ENCODE assay signal across 32 mouse cellular contexts in genomic region chr2:125134113-125134512, GRCm38 (mm10). TPM values are rescaled to one million over a fixed set of nuclear protein-coding genes. Genes with fewer than 3 reads are reported as not detected.
A peak's percentile ranks its signal among the peaks of the same experiment; 100 is the strongest.
DNase-seq lines count a peak whose midpoint lies in the region; ATAC-seq and TF ChIP-seq lines count a peak whose summit lies in the region.
"Had no signal": no experiment of that assay in that cellular context is flagged by ENCODE, and none has a peak within 500 bp of the region (broad histone marks: within the 10 kb centered on the region; RNA-seq: fewer than 3 reads in every experiment).

No protein-coding gene starts in this region.

- no peak overlapping the region for H3K4me2 ChIP-seq in midbrain, embryonic 11.5 days
- no peak overlapping the region for H3K4me2 ChIP-seq in midbrain, embryonic 16.5 days (ENCODE audit: low read length)
- H3K4me2 ChIP-seq: embryonic facial prominence, embryonic 13.5 days; forebrain, embryonic 13.5 days; heart, embryonic 13.5 days; hindbrain, embryonic 14.5 days had no signal

- H3K9ac ChIP-seq in midbrain, embryonic 11.5 days (ENCODE audit: low read length): no peak overlapping the region
- H3K9ac ChIP-seq in midbrain, embryonic 16.5 days (ENCODE audit: low read depth, low read length): no peak overlapping the region
- no peak overlapping the region for H3K9ac ChIP-seq in ES-Bruce4 (ENCODE audit: low read depth, poor library complexity, severe bottlenecking)
- H3K9ac ChIP-seq: embryonic facial prominence, embryonic 13.5 days; forebrain, embryonic 13.5 days; heart, embryonic 13.5 days; hindbrain, embryonic 14.5 days had no signal

- WGBS in midbrain, embryonic 11.5 days: 20% methylated on average over 4 of the region's 4 CpGs
- whole genome bisulfite sequencing in midbrain, embryonic 16.5 days: 25% methylated on average over 4 of the region's 4 CpGs
- WGBS in cerebellum, adult 2 months: 59% methylated on average over 4 of the region's 4 CpGs

- H3ac ChIP-seq in C2C12 (ENCODE audit: control insufficient read depth, insufficient read length, low read depth): no peak overlapping the region

- TF ChIP-seq EP300 in ES-Bruce4 (IDR thresholded peaks at IDR 0.05; ENCODE audit: insufficient read depth, low read depth, low read length): 0 out of 2 replicates have a peak, but pooled peaks have one; percentile 43

- H3K27ac ChIP-seq in midbrain, embryonic 11.5 days (ENCODE audit: low read depth, low read length): no peak overlapping the region
- no peak overlapping the region for H3K27ac ChIP-seq in midbrain, embryonic 16.5 days (ENCODE audit: low read length)
- no peak overlapping the region for H3K27ac ChIP-seq in ES-Bruce4 (ENCODE audit: insufficient read depth, low read length)
- no peak overlapping the region for H3K27ac ChIP-seq in cerebellum, adult 2 months (ENCODE audit: insufficient read depth, low read length)
- H3K27ac ChIP-seq: embryonic facial prominence, embryonic 13.5 days; forebrain, embryonic 10.5 days; forebrain, embryonic 13.5 days; heart, embryonic 13.5 days; hindbrain, embryonic 14.5 days; hindbrain, postnatal 0 days had no signal

- no peaks in the 10 kb centered on the region for H3K79me2 ChIP-seq in C2C12 (ENCODE audit: control insufficient read depth, insufficient read depth)

- H3K4me1 ChIP-seq in midbrain, embryonic 11.5 days (ENCODE audit: control insufficient read depth, insufficient read depth, low read length): peaks cover 2% of the 10 kb centered on the region; the same call in 1 of the 2 replicates
- peaks cover 3% of the 10 kb centered on the region; the same call in 1 of the 2 replicates for H3K4me1 ChIP-seq in midbrain, embryonic 16.5 days (ENCODE audit: control insufficient read depth, insufficient read depth, low read length)
- H3K4me1 ChIP-seq in ES-Bruce4 (ENCODE audit: control insufficient read depth, insufficient read depth, low read length): peaks cover 3% of the 10 kb centered on the region
- H3K4me1 ChIP-seq in cerebellum, adult 2 months (ENCODE audit: control insufficient read depth, insufficient read depth, low read length): no peaks in the 10 kb centered on the region

- H3K36me3 ChIP-seq in midbrain, embryonic 11.5 days (ENCODE audit: control insufficient read depth, insufficient read depth, low read length): no peaks in the 10 kb centered on the region
- no peaks in the 10 kb centered on the region for H3K36me3 ChIP-seq in midbrain, embryonic 16.5 days (ENCODE audit: control insufficient read depth, insufficient read depth, low read length)
- no peaks in the 10 kb centered on the region for H3K36me3 ChIP-seq in C2C12 (ENCODE audit: control insufficient read depth, insufficient read depth)
- H3K36me3 ChIP-seq in ES-Bruce4 (ENCODE audit: control insufficient read depth, insufficient read depth, low read length, poor library complexity, severe bottlenecking): no peaks in the 10 kb centered on the region
- H3K36me3 ChIP-seq: embryonic facial prominence, embryonic 13.5 days; forebrain, embryonic 10.5 days; heart, embryonic 13.5 days had no signal

- no peaks in the 10 kb centered on the region for H3K27me3 ChIP-seq in midbrain, embryonic 11.5 days (ENCODE audit: control insufficient read depth, insufficient read depth, low read length)
- H3K27me3 ChIP-seq in midbrain, embryonic 16.5 days (ENCODE audit: control insufficient read depth, insufficient read depth, low read depth, low read length): no peaks in the 10 kb centered on the region
- H3K27me3 ChIP-seq in C2C12 (ENCODE audit: control insufficient read depth, insufficient read depth, insufficient read length) (no peaks in the 10 kb centered on the region), ES-Bruce4 (ENCODE audit: control insufficient read depth, insufficient read depth, low read length, poor library complexity, severe bottlenecking) (no peaks in the 10 kb centered on the region; the same call in 1 of the 2 replicates)
- no peaks in the 10 kb centered on the region for H3K27me3 ChIP-seq in cerebellum, adult 2 months (ENCODE audit: control insufficient read depth, insufficient read depth, low read length)
- H3K27me3 ChIP-seq: forebrain, embryonic 13.5 days had no signal

- no peak overlapping the region for H3K4me3 ChIP-seq in midbrain, embryonic 11.5 days (ENCODE audit: low read depth, low read length)
- no peak overlapping the region for H3K4me3 ChIP-seq in midbrain, embryonic 16.5 days (ENCODE audit: low read depth, low read length)
- no peak overlapping the region for H3K4me3 ChIP-seq in C2C12 (ENCODE audit: insufficient read depth, poor library complexity, severe bottlenecking)
- H3K4me3 ChIP-seq in ES-Bruce4 (ENCODE audit: low read depth, low read length): no peak overlapping the region
- no peak overlapping the region for H3K4me3 ChIP-seq in cerebellum, adult 2 months (replicated peaks; ENCODE audit: insufficient read depth, low read depth, low read length)
- H3K4me3 ChIP-seq: embryonic facial prominence, embryonic 13.5 days; forebrain, embryonic 10.5 days; forebrain, embryonic 13.5 days; heart, embryonic 13.5 days had no signal

- no peak for DNase-seq in midbrain, embryonic 11.5 days (ENCODE audit: low spot score, missing footprints)
- DNase-seq in ZHBTc4 (ENCODE audit: low read depth, low spot score): peak; percentile 46
- DNase-seq in cerebellum, adult 2 months: no peak
- DNase-seq: adrenal gland, postnatal 10 days; adrenal gland, postnatal 36 days; cerebellum, adult 18-20 months; cerebellum, adult 9-11 months; cerebellum, postnatal 25 days; gastrocnemius, postnatal 10 days; gastrocnemius, postnatal 36 days; heart, adult 18-20 months; heart, postnatal 14 days; heart, postnatal 4 days had no signal

- TF ChIP-seq POLR2A in ES-Bruce4 (IDR thresholded peaks at IDR 0.05; ENCODE audit: insufficient read depth, low read length): no peak
- TF ChIP-seq POLR2A in cerebellum, adult 2 months (IDR thresholded peaks at IDR 0.05; ENCODE audit: borderline replicate concordance, insufficient read depth, low read length): no peak

- TF ChIP-seq CTCF in C2C12 (IDR thresholded peaks at IDR 0.05; ENCODE audit: control insufficient read depth, insufficient read depth, insufficient read length): no peak
- TF ChIP-seq CTCF in ES-Bruce4 (IDR thresholded peaks at IDR 0.05; ENCODE audit: low read depth, low read length): no peak
- no peak for TF ChIP-seq CTCF in cerebellum, adult 2 months (IDR thresholded peaks at IDR 0.05; ENCODE audit: borderline replicate concordance, insufficient read depth, low read depth, low read length)

- H3K79me3 ChIP-seq in C2C12 (ENCODE audit: low read depth): no peaks in the 10 kb centered on the region

- H3K9me3 ChIP-seq in midbrain, embryonic 11.5 days (ENCODE audit: control insufficient read depth, low read length): no peaks in the 10 kb centered on the region
- no peaks in the 10 kb centered on the region for H3K9me3 ChIP-seq in midbrain, embryonic 16.5 days (replicated peaks; ENCODE audit: control insufficient read depth, low read length, poor library complexity, severe bottlenecking)
- no peaks in the 10 kb centered on the region for H3K9me3 ChIP-seq in ES-Bruce4 (replicated peaks; ENCODE audit: control insufficient read depth, insufficient read depth, low read length, poor library complexity, severe bottlenecking)
- H3K9me3 ChIP-seq: embryonic facial prominence, embryonic 13.5 days; forebrain, embryonic 10.5 days; forebrain, embryonic 13.5 days; heart, embryonic 13.5 days had no signal

- ATAC-seq in midbrain, embryonic 11.5 days (ENCODE audit: low FRiP score): peak; percentile 44; the same call in 1 of the 2 replicates
- ATAC-seq in midbrain, embryonic 16.5 days: no peak
- no peak for ATAC-seq in megakaryocyte, adult 5-6 weeks (ENCODE audit: poor library complexity, severe bottlenecking)
- ATAC-seq: forebrain, embryonic 13.5 days; forebrain, embryonic 16.5 days; hindbrain, postnatal 0 days; inflammation-experienced regulatory T-cells, adult 6 months; intestine, embryonic 16.5 days had no signal

TF ChIP-seq in C2C12, 6 proteins besides CTCF, POLR2A, EP300 and RAD21:
- TF ChIP-seq MYOD1 (IDR thresholded peaks at IDR 0.05; ENCODE audit: control insufficient read depth, insufficient read length, low read depth): peak; percentile 97
- TF ChIP-seq MAX (IDR thresholded peaks at IDR 0.05): no peak

RNA-seq across cellular contexts. Expression of gene Ctxn2, which starts 2.4 kb away (rescaled TPM):
- polyA plus RNA-seq in midbrain, embryonic 11.5 days (2014; fragmentation: Nextera tagmentation; extraction: Ambion mirVana): 0.15 and 0.36 TPM in 2 replicates
- 21.1 and 28.8 TPM in 2 replicates for polyA plus RNA-seq in midbrain, embryonic 16.5 days (2015; fragmentation: Nextera tagmentation; extraction: Ambion mirVana)
- not detected for polyA plus RNA-seq in C2C12 (2012; fragmentation: generic; extraction: Trizol)
- polyA plus RNA-seq in ES-Bruce4 (2011; ENCODE audit: insufficient read depth, insufficient read length, low read depth, missing spikeins): not detected in 2 replicates
- 7.6 and 11.2 TPM in 2 replicates for polyA plus RNA-seq in cerebellum, adult 2 months (2012; rRNA removed)
- not detected in 2 replicates for total RNA-seq in megakaryocyte, adult 5-6 weeks (2015)
- not detected in 2 replicates for total RNA-seq in megakaryocyte, adult 5-6 weeks (2017)
- total RNA-seq: adrenal gland, adult 18-20 months; adrenal gland, postnatal 36 days; common myeloid progenitor, adult 5-6 weeks; gastrocnemius, adult 18-20 months; gastrocnemius, postnatal 10 days; gastrocnemius, postnatal 36 days; heart, adult 18-20 months; heart, postnatal 14 days; heart, postnatal 4 days; MEL had no signal
- polyA plus RNA-seq: embryonic facial prominence, embryonic 13.5 days; forebrain, embryonic 10.5 days; heart, embryonic 13.5 days; heart, embryonic 16.5 days; hindbrain, embryonic 11.5 days; inflammation-experienced regulatory T-cells, adult 6 months had no signal

RNA-seq across cellular contexts. Expression of gene Myef2, which starts 10.7 kb away (rescaled TPM):
- 263 and 286 TPM in 2 replicates for polyA plus RNA-seq in midbrain, embryonic 11.5 days (2014; fragmentation: Nextera tagmentation; extraction: Ambion mirVana)
- polyA plus RNA-seq in midbrain, embryonic 16.5 days (2015; fragmentation: Nextera tagmentation; extraction: Ambion mirVana): 201 and 221 TPM in 2 replicates
- polyA plus RNA-seq in C2C12 (2012; fragmentation: generic; extraction: Trizol) (29.9 TPM), ES-Bruce4 (2011; ENCODE audit: insufficient read depth, insufficient read length, low read depth, missing spikeins) (192 and 197 TPM in 2 replicates)
- polyA plus RNA-seq in cerebellum, adult 2 months (2012; rRNA removed): 80.7 and 86.2 TPM in 2 replicates
- 18.5 and 20.6 TPM in 2 replicates for total RNA-seq in megakaryocyte, adult 5-6 weeks (2015)
- total RNA-seq in megakaryocyte, adult 5-6 weeks (2017): 40.0 and 41.0 TPM in 2 replicates

RNA-seq across cellular contexts. Expression of gene Slc12a1, which starts 18.2 kb away (rescaled TPM):
- polyA plus RNA-seq in midbrain, embryonic 11.5 days (2014; fragmentation: Nextera tagmentation; extraction: Ambion mirVana): 0.03 TPM in 1 of 2 replicates, not detected in the other
- 0.04 and 0.09 TPM in 2 replicates for polyA plus RNA-seq in midbrain, embryonic 16.5 days (2015; fragmentation: Nextera tagmentation; extraction: Ambion mirVana)
- polyA plus RNA-seq in C2C12 (2012; fragmentation: generic; extraction: Trizol) (not detected), ES-Bruce4 (2011; ENCODE audit: insufficient read depth, insufficient read length, low read depth, missing spikeins) (not detected in 2 replicates)
- 0.06 and 0.07 TPM in 2 replicates for polyA plus RNA-seq in cerebellum, adult 2 months (2012; rRNA removed)
- total RNA-seq in megakaryocyte, adult 5-6 weeks (2015): not detected in 2 replicates
- total RNA-seq in megakaryocyte, adult 5-6 weeks (2017): not detected in 2 replicates
- total RNA-seq: adrenal gland, adult 18-20 months; adrenal gland, postnatal 10 days; adrenal gland, postnatal 36 days; gastrocnemius, adult 18-20 months; gastrocnemius, postnatal 10 days; gastrocnemius, postnatal 36 days; heart, adult 18-20 months; heart, postnatal 14 days; heart, postnatal 4 days; hindbrain, postnatal 0 days; MEL had no signal
- polyA plus RNA-seq: forebrain, embryonic 10.5 days; forebrain, embryonic 13.5 days; heart, embryonic 13.5 days; heart, embryonic 16.5 days; hindbrain, embryonic 11.5 days; inflammation-experienced regulatory T-cells, adult 6 months; intestine, embryonic 16.5 days had no signal
